Mouse (Mus musculus): Measurements from ENCODE around the gene Psd4. TPM values are rescaled to one million over a fixed set of nuclear protein-coding genes. Genes with fewer than 3 reads are reported as not detected.

Psd4 gene
- 11.8 and 14.1 TPM in 2 replicates for polyA plus RNA-seq (2012; rRNA removed; ENCODE audit: low replicate concordance)

GRCm38 (mm10) chr2:24367030-24367894 is at the start of gene Psd4:
Gene Psd4, plus strand, starts transcription at chr2:24367580.

GRCm38 (mm10) chr2:24336545-24336944 is 30.8 kb upstream of the Psd4 start, which contains the start of gene Il1rn:
Gene Il1rn, plus strand, starts transcription at chr2:24336853.

Other genes starting within 250 kb of the Psd4 start
- gene Il1f8, start 214.4 kb upstream of the Psd4 start, polyA plus RNA-seq (2012; rRNA removed; ENCODE audit: low replicate concordance): not detected in 2 replicates
- gene Il1f9, start 181.1 kb upstream of the Psd4 start, polyA plus RNA-seq (2012; rRNA removed; ENCODE audit: low replicate concordance): not detected in 2 replicates
- gene Il1f6, start 152.2 kb upstream of the Psd4 start, polyA plus RNA-seq (2012; rRNA removed; ENCODE audit: low replicate concordance): not detected in 2 replicates
- not detected in 2 replicates for gene Il1f5, start 90.6 kb upstream of the Psd4 start, polyA plus RNA-seq (2012; rRNA removed; ENCODE audit: low replicate concordance)
- gene Il1f10, start 76.4 kb upstream of the Psd4 start, polyA plus RNA-seq (2012; rRNA removed; ENCODE audit: low replicate concordance): not detected in 2 replicates
- 0.99 and 1.4 TPM in 2 replicates for gene Il1rn, start 30.7 kb upstream of the Psd4 start, polyA plus RNA-seq (2012; rRNA removed; ENCODE audit: low replicate concordance)
- 4.4 and 10.8 TPM in 2 replicates for gene Pax8, start 108.0 kb downstream of the Psd4 start, polyA plus RNA-seq (2012; rRNA removed; ENCODE audit: low replicate concordance)